Mouse (Mus musculus) cerebral cortex, adult 2 months (tissue): ENCODE data around the gene Nrgn.

ENCODE experiments used
- WGBS: fragments of 180-500 bp; shearing (Covaris S2); methylation state at CpG from one replicate; pipeline ENCODE4 v1.1.7; 2018; 5-methylcytosine and 5-hydroxymethylcytosine counted together

Nrgn gene

DNA sequence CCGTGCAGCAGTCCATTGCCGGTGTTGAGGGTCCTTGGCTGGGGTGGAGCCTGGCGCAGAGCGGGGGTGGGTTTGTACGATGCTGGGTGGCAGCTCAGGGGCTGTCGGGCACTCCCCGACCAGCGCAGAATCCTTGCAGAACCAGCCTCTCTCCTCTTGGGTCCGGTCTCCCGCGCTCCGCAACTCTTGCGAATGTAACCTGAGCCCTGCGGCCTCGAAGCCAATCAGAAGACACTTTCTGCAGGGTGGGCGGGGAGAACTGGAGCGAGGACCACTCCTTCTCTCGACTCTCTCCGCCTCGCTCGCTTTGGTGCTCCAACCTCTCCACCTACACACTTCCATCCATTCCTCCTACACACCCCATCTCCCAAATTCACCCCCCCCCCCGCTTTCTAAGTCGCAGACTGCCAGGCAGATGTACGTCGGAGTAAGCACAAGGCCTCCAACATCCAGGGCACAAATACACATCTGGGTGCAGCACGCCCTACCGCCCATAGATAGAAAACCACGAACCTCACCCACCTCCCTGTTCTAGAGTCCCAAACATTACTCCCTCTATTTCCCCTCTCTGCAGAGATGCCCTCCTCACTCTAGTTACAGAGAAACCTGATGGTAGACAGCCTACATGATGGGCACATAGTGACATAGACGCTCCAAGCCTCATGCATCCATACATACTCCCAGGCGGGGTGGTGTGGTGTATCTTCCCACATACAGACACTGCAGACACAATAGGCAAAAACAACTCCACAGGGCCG lies at the start of gene Nrgn:
Gene Nrgn, minus strand, starts transcription at position 369 of the 758 bp plus-strand sequence.
- WGBS = 4% methylated on average over 31 of the region's 31 CpGs

DNA sequence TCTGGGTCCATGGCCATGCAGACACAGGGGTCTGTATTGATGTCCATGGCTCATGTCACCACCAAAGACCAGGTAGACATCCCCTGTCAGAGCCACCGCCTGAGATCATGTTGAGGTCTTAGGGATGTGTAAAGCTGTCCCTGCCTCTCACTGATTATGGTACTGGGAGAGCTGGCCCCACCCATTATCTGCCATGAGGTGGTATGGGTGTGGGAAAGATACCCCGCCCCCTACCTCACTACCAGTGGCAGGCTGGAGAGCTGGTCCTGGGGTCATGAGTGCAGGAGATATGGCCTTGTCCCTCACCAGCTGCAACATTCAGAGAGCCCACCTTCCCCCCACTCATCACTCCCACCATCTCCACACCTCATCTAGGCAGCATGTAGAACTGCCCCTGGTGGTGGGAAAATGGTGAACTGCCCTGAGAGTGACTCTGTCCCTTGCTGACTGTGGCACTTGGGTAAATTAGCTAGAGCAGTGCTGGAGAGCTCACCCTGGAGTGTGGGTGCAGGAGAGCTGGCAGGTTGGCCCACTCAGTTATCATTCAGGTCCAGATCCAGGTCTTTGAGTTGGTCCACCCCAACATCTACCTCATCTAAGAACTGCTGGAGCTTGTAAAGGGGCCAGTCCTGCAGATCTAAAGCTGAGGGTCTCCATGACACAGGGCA lies 48.0 kb upstream of the Nrgn start:
- 100% methylated on average over 2 of the region's 2 CpGs for WGBS

- WGBS = 92% methylated on average over 2 of the region's 2 CpGs
Observed at GRCm38 (mm10) chr9:37598637-37599036, 45.9 kb upstream of the Nrgn start.

GRCm38 (mm10) chr9:37595570-37595969 lies 42.9 kb upstream of the Nrgn start:
- 79% methylated on average over 1 of the region's 1 CpGs for WGBS

DNA sequence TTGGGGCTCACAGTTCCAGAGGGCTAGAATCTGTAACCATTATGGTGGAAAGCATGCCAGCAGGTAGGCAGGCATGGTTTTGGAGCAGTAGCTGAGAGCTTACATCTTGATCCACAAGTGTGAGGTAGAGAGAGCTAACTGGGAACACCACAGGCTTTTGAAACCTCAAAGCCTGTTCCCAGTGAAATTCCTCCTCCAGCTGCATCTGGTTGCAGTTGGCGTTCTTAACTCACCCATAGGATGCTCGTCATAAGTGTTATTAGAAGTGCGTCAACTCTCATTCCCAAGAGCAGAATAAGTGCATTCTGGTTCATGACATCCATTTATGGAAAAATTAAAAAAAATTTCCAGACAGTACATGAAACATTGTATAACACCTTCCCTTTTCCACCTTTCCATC lies 41.0 kb upstream of the Nrgn start:
- 70% methylated on average over 3 of the region's 3 CpGs for WGBS

- 46% methylated on average over 6 of the region's 6 CpGs for WGBS
Observed at GRCm38 (mm10) chr9:37592633-37593032, 39.9 kb upstream of the Nrgn start.

DNA sequence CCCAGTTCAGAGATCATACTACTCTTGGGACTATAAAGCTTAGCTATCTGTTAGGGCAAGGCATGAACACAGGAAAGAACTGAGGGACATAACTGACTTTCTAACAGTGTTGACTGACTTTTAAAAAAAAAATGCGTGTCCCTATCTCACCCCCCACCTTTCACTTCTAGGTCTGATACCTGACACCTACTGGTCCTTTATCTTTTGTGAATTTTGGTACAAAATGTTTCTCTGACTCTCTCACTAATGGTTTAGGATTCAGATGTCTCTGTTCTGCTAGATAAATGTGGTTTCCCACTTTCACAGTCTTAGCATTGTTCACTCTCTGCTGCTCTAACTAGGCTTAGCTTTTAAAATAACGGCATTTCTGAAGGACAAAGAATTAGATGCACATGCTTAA lies 39.3 kb upstream of the Nrgn start:
- WGBS = 60% methylated on average over 2 of the region's 2 CpGs

DNA sequence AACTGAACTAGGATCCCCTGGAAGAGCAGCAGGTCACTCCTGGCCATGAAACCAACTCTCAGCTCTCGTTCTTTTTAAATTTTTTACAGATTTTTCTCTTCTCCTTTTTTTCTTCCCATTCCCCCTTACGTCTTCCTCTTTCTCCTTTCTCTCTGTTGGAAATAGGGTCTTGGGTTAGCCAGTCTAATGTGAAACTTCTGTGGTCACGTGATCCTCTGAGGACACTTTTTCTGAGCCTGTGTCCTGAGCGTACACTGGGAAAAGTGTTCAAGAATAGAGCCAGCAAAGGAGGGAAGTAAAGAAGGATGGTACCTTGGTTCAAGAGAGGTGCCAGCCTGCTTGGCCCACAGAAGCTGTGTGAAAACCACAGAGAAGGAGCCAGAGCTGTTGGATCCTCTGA lies 37.7 kb upstream of the Nrgn start:
- 85% methylated on average over 4 of the region's 4 CpGs for WGBS

GRCm38 (mm10) chr9:37586718-37587117 lies 34.0 kb upstream of the Nrgn start:
- 63% methylated on average over 4 of the region's 4 CpGs for WGBS

GRCm38 (mm10) chr9:37583594-37583993 lies 30.9 kb upstream of the Nrgn start:
- 80% methylated on average over 5 of the region's 5 CpGs for WGBS

DNA sequence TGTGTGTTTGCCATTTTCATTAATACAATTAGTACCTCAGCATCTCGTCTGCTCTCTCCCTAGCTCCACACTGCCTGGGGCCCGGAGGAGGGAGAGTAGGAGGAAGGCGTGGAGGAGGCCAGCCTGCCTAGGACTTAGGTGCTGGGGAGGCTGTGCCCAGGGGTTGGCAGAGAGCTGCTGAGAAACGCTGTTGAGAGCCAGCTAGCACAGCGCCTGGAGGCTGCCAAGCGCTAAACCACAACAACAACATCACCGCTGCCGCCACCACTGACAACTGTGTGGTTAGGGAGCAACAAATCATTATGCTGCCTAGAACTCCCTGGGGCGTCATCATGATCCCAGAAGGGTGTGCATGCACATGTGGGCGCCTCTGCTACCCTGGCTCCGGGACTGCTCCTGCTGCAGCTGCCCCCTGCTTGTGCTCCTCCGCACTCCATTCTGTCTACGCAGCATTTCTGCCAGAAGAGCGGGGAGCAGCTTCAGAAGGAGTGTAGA lies 23.8 kb upstream of the Nrgn start:
- 15% methylated on average over 14 of the region's 14 CpGs for WGBS

DNA sequence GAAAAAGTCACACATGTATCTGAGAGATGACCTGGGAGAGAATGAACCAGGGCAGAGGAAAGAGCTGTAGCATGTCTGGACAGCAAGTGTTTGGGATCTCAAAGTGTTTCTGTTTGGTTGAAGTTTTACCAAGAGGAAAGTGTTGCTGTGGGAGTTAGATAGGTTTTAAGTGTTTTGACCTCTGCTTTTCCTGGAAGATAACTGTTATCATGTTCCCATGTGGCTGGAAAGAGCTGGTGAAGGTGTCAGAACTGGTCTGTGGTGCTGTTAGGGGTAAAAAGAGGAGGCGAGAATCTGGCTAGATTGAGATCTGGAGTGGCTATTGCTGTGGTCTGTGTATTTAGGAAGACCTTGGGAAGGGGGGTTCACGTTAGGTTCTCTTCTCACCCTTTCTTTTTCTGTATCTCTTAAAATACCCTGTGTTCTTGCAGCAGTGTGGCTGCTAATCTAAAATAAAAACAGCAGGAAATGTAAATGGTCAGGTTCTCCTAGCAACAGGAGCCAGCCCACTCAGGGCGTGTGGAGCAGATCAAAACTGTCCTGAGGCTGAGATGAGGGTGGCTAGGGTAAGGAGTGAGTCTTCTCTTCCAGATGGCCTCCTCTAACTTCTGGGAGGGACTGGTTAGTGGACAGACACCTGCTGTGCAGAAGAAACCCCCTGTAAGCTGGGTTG lies 19.6 kb upstream of the Nrgn start:
- WGBS = 37% methylated on average over 3 of the region's 3 CpGs

DNA sequence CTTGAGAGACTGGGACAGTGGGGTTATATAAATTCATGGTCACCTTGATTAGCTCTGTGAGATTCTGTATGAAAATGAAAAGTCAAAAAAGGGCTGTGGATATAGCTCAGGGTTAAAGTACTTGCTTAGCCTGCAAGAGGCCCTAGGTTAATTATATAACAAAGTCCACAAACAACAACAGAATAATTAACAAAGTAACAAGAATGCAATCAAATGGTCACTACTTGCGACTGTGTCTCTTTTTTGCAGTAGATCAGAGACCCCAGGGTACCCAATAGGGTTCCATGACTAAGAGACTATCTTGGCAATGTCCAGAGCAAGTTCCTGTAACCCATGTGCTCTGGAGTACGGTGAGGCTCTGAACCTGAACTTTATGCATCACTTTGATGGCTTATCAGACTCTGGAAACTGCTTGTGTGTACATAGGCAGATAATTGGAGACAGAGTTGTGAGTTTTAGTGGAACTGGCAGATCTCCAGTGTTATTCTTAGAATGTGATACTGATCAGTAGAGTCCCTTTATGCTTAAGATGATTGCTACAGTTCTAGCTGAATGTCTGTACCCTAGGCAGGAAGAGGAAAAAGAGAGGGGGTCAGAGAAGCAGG lies 16.6 kb upstream of the Nrgn start:
- 66% methylated on average over 2 of the region's 2 CpGs for WGBS

DNA sequence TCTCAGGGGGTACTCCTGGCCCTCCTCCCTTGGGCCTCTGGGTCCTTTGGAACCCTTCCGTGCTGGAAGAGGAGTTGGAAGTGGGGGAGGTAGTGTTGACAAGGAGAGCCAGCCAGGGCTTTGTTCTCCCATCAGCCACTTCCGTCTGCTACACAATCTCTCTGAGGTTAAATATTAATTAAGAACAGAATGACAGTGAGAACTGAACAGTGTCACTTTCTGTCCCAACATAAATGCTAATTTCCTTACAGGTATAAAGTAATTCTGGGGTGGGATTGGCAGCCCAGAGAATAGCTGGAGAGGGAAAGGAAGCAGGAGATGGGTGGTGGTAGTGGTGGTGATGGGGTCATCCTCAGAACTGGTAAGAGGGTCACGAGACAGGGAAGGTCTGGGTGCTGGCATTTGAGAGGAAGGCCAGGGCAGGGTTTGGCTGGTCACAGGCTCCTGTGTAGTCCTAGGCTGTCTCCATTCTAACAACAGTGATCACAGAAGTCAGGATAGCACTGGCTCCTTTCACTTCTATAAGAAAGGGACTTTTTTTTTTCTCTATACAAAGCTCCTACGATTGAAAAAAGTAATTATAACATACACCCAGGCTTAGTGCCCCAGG lies 16.0 kb upstream of the Nrgn start:
- WGBS = 28% methylated on average over 4 of the region's 4 CpGs

DNA sequence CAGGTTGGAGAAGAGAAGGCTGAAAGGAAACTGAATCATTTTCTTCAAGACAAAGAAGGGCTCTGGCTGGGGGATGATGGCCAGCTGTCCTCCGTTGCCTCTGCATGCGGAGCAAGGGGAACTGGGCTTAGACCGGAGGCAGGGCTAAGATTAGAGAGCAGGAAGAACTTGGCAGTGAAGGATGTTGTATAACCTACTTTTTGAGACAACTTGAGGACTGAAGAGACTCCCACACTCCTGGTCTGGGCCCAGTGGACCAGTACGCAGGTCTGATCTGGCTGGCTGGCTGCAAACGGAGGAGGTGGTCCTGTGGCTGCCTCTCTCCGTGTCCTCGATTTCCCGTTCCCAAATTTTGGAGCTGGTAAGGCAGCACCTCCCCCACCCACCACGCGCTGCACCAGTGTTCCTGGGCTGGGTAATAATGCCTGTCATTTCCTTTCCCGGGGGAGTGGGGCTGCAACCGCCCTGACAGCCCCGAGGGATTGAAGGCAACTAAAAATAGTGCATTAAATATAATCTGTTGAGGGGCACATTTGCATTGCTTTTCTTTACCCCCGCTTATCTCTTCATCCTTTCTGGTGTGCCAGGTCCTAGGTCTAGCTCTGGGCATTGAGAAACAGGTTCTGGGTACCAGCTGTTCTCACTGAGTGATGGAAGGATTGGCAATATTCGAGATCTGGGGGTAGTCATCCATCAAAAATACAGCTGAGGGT lies 15.3 kb upstream of the Nrgn start:
- 17% methylated on average over 15 of the region's 15 CpGs for WGBS

DNA sequence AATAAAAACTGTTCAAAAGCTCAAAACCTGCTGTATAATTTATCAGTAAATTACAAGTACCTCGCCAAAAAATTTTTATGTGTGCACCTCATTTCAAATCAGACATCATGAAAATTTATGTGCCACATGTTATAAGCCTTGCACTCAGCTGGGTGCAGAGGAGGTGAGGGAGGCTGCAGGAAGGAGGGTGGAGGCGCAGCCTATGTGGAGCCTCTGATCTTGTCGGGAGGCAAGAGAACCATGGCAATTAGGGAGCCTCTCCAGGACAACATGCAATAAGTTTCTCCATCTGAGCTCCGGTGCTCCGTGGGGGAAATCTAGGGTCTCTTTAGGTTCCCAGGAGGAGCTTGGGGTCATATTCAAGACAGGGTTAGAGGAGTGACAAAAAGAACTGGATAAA lies 14.8 kb upstream of the Nrgn start:
- 39% methylated on average over 5 of the region's 5 CpGs for WGBS

DNA sequence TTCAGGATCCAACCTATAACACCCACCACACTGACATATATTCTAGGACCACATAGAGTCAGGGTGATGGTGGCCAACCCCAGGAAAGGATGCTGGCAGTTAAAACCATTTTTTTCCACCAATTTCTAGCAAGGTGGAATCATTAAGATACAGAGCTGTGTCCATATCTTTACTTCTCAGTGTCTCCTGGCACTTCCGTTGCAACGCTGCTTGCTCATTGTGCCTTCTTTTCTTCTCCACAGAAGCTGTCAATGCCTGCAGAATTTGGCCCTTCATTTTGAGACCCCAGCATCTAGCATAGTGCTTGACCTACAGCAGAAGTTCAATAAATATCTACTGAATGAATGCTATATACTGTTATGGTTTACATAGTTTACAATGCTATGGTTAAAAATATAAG lies 14.3 kb upstream of the Nrgn start:
- 57% methylated on average over 2 of the region's 2 CpGs for WGBS

GRCm38 (mm10) chr9:37563805-37564204 lies 11.1 kb upstream of the Nrgn start:
- 80% methylated on average over 1 of the region's 1 CpGs for WGBS

- 71% methylated on average over 2 of the region's 2 CpGs for WGBS
Observed at GRCm38 (mm10) chr9:37560617-37561016, 7.9 kb upstream of the Nrgn start.

GRCm38 (mm10) chr9:37556366-37556765 lies 3.7 kb upstream of the Nrgn start:
- 34% methylated on average over 3 of the region's 3 CpGs for WGBS
